Mouse (Mus musculus): ENCODE results near the gene Kdm2b. TPM values are rescaled to one million over a fixed set of nuclear protein-coding genes. Genes with fewer than 3 reads are reported as not detected.

Gene Kdm2b
- polyA plus RNA-seq, 1 experiment: 65.1 TPM

DNA sequence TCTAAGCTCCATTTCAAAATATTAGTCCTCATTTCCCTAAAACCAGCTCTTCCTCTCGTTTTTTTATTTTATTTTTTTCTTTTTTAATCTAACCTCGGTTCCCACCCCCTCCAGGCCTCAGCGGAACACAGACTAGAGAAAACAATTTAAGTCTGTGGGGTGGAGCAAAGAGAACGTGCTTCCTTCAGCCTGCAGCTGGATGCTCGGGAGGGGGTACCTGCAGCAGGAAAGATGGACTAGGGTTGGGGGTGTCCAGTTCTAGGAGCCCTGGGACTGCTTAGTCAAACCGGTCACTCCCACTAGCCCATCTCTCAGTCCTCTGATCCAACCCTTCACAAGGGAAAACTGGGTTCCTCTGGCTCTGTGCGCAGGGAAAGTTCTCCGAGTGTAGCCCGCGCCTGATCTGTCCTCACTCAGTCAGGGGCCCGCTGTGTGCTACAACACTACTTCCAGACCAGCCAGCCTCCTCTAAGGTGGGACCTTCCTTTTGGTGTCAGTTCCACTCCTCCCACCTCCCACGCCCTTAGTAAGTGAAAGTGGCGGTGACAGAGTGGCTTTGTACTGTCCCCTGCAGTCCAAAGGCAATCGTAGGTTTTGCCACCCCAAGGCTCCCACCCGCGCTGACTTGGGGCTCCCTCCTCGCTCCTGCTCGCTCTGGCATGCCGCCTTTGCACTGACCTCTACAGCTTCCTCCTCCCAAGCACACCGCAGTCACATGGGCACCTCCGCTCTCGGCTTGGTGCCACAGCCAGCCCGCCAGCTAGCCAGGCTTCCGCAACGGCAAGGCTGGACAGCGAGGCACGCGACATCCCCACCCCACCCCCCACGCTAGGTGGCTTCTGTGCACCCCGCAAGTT, 38.3 kb downstream of the Kdm2b start:
- TF ChIP-seq CTCF (IDR thresholded peaks at IDR 0.05; ENCODE audit: borderline replicate concordance, control insufficient read depth, extremely low read depth, insufficient read depth, low read length, poor library complexity) (no peak), POLR2A (IDR thresholded peaks at IDR 0.05; ENCODE audit: control insufficient read depth, extremely low read depth, insufficient read depth, low read length, poor library complexity) (0 out of 2 replicates have a peak, but pooled peaks have one; percentile 21)
- DNase-seq: peak; percentile 45
- H3K27me3 ChIP-seq (ENCODE audit: control insufficient read depth, insufficient read depth, low read length): no peaks in the 10 kb centered on the region
- H3K27ac ChIP-seq (ENCODE audit: control insufficient read depth, insufficient read depth, low read length): no peak overlapping the region
- peaks cover 4% of the 10 kb centered on the region; the same call in 1 of the 2 replicates for H3K36me3 ChIP-seq (ENCODE audit: control insufficient read depth, insufficient read depth, low read length)
- peaks cover 48% of the 10 kb centered on the region for H3K4me1 ChIP-seq (replicated peaks; ENCODE audit: control insufficient read depth, insufficient read depth, low read length)
- peak overlapping the region; percentile 41 for H3K4me3 ChIP-seq (ENCODE audit: control insufficient read depth, insufficient read depth, low read length)
- WGBS: under 1% methylated on average over 30 of the region's 30 CpGs

DNA sequence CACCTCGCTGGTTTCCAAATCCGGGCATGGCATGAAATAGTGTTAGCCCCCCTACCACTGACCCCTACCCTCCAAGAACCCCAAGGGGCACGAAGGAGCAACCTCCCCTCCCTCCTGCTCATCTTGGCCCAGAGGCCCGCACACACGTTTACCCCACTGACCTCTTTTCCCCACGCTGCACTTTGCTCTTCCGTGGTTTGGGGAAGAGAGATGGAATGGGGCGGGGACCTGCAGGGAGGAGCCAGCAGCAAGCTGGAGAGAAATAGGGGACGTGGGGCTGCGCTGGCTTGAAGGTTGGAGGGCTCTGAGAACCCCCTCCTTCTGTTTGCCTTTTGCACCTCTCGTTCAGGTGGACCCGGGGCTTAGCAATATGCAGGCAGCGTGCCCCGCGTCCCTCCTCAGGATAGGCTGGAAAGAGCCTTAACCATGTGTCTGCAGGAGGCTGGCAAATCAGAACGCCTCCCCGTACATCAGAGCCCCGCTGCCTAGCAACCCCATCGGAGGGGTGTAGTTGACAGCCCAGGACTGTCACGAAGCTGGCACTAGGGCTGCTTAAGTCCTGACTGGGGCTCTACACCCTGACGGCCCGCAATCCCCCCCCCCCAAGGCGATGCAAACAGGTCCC, 39.2 kb downstream of the Kdm2b start:
- Histone ChIP-seq H3K27ac (ENCODE audit: control insufficient read depth, insufficient read depth, low read length) (no peak overlapping the region), H3K4me1 (replicated peaks; ENCODE audit: control insufficient read depth, insufficient read depth, low read length) (peaks cover 48% of the 10 kb centered on the region), H3K4me3 (ENCODE audit: control insufficient read depth, insufficient read depth, low read length) (no peak overlapping the region), H3K36me3 (ENCODE audit: control insufficient read depth, insufficient read depth, low read length) (peaks cover 4% of the 10 kb centered on the region; the same call in 1 of the 2 replicates), H3K27me3 (ENCODE audit: control insufficient read depth, insufficient read depth, low read length) (no peaks in the 10 kb centered on the region)
- DNase-seq: peak; percentile 24
- no peak for TF ChIP-seq POLR2A (IDR thresholded peaks at IDR 0.05; ENCODE audit: control insufficient read depth, extremely low read depth, insufficient read depth, low read length, poor library complexity)
- TF ChIP-seq CTCF (IDR thresholded peaks at IDR 0.05; ENCODE audit: borderline replicate concordance, control insufficient read depth, extremely low read depth, insufficient read depth, low read length, poor library complexity): no peak
- WGBS: 25% methylated on average over 23 of the region's 23 CpGs

- 4% methylated on average over 8 of the region's 8 CpGs for WGBS
- Histone ChIP-seq H3K4me1 (replicated peaks; ENCODE audit: control insufficient read depth, insufficient read depth, low read length) (peaks cover 48% of the 10 kb centered on the region), H3K4me3 (ENCODE audit: control insufficient read depth, insufficient read depth, low read length) (peak overlapping the region; percentile 31), H3K36me3 (ENCODE audit: control insufficient read depth, insufficient read depth, low read length) (peaks cover 4% of the 10 kb centered on the region; the same call in 1 of the 2 replicates), H3K27ac (ENCODE audit: control insufficient read depth, insufficient read depth, low read length) (no peak overlapping the region), H3K27me3 (ENCODE audit: control insufficient read depth, insufficient read depth, low read length) (no peaks in the 10 kb centered on the region)
- TF ChIP-seq CTCF (IDR thresholded peaks at IDR 0.05; ENCODE audit: borderline replicate concordance, control insufficient read depth, extremely low read depth, insufficient read depth, low read length, poor library complexity): 0 out of 2 replicates have a peak, but pooled peaks have one; percentile 8
- TF ChIP-seq POLR2A (IDR thresholded peaks at IDR 0.05; ENCODE audit: control insufficient read depth, extremely low read depth, insufficient read depth, low read length, poor library complexity): no peak
- peak; percentile 45 for DNase-seq
These were observed 40.5 kb downstream of the Kdm2b start for GRCm38 (mm10) chr5:122949101-122949500.

- H3K27ac ChIP-seq (ENCODE audit: control insufficient read depth, insufficient read depth, low read length): no peak overlapping the region
- no peaks in the 10 kb centered on the region for H3K27me3 ChIP-seq (ENCODE audit: control insufficient read depth, insufficient read depth, low read length)
- no peak overlapping the region for H3K4me3 ChIP-seq (ENCODE audit: control insufficient read depth, insufficient read depth, low read length)
- peaks cover 4% of the 10 kb centered on the region; the same call in 1 of the 2 replicates for H3K36me3 ChIP-seq (ENCODE audit: control insufficient read depth, insufficient read depth, low read length)
- TF ChIP-seq CTCF (IDR thresholded peaks at IDR 0.05; ENCODE audit: borderline replicate concordance, control insufficient read depth, extremely low read depth, insufficient read depth, low read length, poor library complexity) (no peak), POLR2A (IDR thresholded peaks at IDR 0.05; ENCODE audit: control insufficient read depth, extremely low read depth, insufficient read depth, low read length, poor library complexity) (no peak)
- 91% methylated on average over 12 of the region's 12 CpGs for WGBS
- DNase-seq: no peak
- H3K4me1 ChIP-seq (replicated peaks; ENCODE audit: control insufficient read depth, insufficient read depth, low read length): peaks cover 45% of the 10 kb centered on the region
These were observed 42.1 kb downstream of the Kdm2b start for GRCm38 (mm10) chr5:122947534-122947933.

- DNase-seq: no peak
- Histone ChIP-seq H3K27ac (ENCODE audit: control insufficient read depth, insufficient read depth, low read length) (no peak overlapping the region), H3K4me1 (replicated peaks; ENCODE audit: control insufficient read depth, insufficient read depth, low read length) (no peaks in the 10 kb centered on the region), H3K36me3 (ENCODE audit: control insufficient read depth, insufficient read depth, low read length) (peaks cover 15% of the 10 kb centered on the region), H3K27me3 (ENCODE audit: control insufficient read depth, insufficient read depth, low read length) (no peaks in the 10 kb centered on the region), H3K4me3 (ENCODE audit: control insufficient read depth, insufficient read depth, low read length) (no peak overlapping the region)
- WGBS: 99% methylated on average over 3 of the region's 3 CpGs
- TF ChIP-seq POLR2A (IDR thresholded peaks at IDR 0.05; ENCODE audit: control insufficient read depth, extremely low read depth, insufficient read depth, low read length, poor library complexity): no peak
- TF ChIP-seq CTCF (IDR thresholded peaks at IDR 0.05; ENCODE audit: borderline replicate concordance, control insufficient read depth, extremely low read depth, insufficient read depth, low read length, poor library complexity): no peak
These were observed 50.9 kb downstream of the Kdm2b start for GRCm38 (mm10) chr5:122938676-122939075.

GRCm38 (mm10) chr5:122937958-122938540, 51.6 kb downstream of the Kdm2b start:
- no peak overlapping the region for H3K27ac ChIP-seq (ENCODE audit: control insufficient read depth, insufficient read depth, low read length)
- WGBS: 97% methylated on average over 4 of the region's 4 CpGs
- H3K4me3 ChIP-seq (ENCODE audit: control insufficient read depth, insufficient read depth, low read length): no peak overlapping the region
- no peaks in the 10 kb centered on the region for H3K27me3 ChIP-seq (ENCODE audit: control insufficient read depth, insufficient read depth, low read length)
- TF ChIP-seq CTCF (IDR thresholded peaks at IDR 0.05; ENCODE audit: borderline replicate concordance, control insufficient read depth, extremely low read depth, insufficient read depth, low read length, poor library complexity): no peak
- TF ChIP-seq POLR2A (IDR thresholded peaks at IDR 0.05; ENCODE audit: control insufficient read depth, extremely low read depth, insufficient read depth, low read length, poor library complexity): no peak
- H3K4me1 ChIP-seq (replicated peaks; ENCODE audit: control insufficient read depth, insufficient read depth, low read length): no peaks in the 10 kb centered on the region
- no peak for DNase-seq
- peaks cover 15% of the 10 kb centered on the region for H3K36me3 ChIP-seq (ENCODE audit: control insufficient read depth, insufficient read depth, low read length)
